Mouse (Mus musculus): ENCODE results near the gene Kcnk13. TPM values are rescaled to one million over a fixed set of nuclear protein-coding genes. Genes with fewer than 3 reads are reported as not detected.

Kcnk13 gene
- total RNA-seq, 2 experiments from 2014 or later: 0.07 TPM; not detected in 1

DNA sequence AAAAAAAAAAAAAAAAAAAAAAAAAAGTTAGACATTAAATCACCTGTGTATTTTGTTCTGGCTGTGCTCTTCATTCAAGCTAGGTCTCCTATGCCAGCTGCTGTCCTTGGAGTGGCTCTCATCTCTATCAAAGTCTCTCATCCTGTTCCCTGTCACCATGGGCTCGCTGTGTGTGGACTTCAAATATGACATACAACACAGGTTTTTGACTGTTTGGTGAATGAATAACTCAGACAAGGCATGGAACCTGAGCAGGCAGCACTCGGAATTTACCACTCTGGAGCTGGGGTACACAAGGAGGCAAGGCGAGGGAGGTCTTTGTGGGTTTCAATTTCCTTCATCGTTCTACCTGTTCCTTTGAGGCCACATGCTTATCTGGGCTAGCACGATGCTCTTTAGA lies 50.8 kb downstream of the Kcnk13 start:
- no peak for DNase-seq (ENCODE audit: low spot score)

DNA sequence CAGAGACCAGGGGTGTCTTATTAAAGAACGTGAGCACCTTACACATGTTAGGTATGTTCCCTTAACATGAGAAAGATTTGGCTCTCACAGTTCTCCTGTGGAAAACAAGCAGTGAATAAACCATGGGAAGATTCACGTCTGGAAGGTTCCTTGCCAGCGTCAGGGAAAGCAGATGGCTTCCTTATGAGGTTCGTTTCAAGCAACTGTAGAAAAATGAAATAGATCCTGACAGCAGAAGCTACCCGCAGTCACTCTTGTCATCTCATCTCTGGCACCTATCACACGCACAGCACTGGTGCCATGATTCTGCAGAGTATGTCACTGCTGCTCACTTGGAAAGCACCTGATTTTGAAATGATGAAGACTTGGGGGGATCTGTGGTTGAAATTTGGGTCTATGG lies 53.4 kb downstream of the Kcnk13 start:
- DNase-seq (ENCODE audit: low spot score): no peak

DNA sequence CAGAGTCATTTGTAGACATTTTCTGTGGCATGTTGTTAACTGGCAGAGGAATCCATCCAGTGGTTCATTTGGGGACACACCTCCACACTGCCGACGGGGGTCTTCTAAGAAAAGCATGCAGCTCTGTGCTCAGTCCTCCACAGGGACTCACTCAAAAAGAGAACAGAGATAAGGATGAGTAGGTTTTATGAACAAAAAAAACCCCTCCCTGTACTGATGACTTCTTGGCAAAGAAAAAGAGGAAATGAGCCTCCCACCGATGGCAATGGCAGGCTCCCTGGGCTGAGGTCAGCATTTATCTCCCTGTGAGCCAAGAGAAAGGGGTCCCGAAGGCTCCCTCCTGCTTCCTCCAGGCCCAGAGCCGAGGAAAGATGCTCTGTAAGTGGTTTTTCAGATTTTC lies 58.2 kb downstream of the Kcnk13 start:
- no peak for DNase-seq (ENCODE audit: low spot score)

DNA sequence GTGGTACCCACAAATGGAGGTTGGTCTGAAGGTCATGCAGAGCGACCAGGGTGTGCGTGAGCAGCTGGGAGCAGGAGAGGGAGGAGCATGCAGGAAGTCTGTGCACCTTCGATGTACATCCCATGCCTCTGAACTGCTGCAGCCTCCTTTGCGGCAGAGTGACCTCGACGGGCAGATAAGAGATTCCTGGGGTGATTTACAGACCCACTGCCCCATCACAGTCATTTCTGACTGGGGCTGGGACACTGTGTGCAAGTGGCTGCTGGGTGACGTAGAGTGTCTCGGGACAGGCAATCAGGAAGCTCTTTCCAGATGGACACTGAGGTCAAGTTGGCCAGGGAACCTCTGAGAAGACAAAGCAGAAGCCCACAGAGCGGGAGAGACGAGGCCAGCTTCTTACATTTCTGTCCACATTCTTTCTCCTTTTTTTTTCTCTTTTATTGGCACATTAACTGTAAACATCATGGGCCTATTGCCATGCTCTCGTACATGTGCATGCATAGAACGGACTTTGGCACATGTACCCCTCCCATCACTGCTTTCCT lies 59.6 kb downstream of the Kcnk13 start:
- DNase-seq (ENCODE audit: low spot score): no peak

DNA sequence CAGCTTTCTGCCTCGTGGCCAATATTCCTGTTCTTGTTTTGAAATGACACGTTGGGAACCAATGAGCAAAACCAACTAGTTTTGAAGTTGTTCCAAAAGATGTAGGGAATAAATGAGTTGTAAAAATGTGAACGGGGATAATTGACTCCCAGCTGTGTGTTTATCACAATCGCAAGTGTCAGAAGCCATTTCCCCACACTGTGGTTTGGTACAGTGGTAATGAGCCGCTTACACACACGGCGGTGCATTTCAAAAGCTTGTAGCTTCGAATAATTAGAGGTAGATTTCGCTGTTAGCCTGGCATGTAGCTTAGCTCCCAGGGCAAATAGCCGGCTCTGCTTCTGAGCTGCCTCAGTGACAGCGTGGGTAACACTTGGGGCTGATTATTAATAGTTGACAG lies 61.4 kb downstream of the Kcnk13 start:
- DNase-seq (ENCODE audit: low spot score): no peak

DNA sequence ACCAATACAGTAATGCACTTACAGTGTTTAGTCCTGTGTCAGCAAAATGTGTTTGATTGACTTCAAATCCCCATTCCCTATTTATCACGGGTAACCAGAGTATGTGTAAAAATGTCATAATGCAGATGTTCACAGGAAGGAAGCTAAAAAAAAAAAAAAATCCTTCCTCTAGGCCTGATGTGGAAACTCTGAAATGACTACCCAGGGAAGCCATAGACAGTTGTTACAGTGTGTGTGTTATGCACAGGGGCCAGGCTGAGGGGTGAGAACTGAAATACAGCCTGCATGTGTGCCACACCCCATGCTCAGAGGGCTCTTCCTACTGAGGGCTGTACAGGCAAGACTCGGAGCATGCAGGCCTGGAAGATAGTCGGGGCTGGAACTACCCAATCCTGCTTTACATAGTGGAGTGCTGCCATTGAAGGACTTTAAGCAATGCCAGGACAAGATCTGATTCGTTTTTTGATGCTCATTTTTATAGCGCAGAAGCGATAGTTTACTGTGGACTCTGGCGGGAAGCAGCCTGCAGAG lies 62.5 kb downstream of the Kcnk13 start:
- no peak for DNase-seq (ENCODE audit: low spot score)

DNA sequence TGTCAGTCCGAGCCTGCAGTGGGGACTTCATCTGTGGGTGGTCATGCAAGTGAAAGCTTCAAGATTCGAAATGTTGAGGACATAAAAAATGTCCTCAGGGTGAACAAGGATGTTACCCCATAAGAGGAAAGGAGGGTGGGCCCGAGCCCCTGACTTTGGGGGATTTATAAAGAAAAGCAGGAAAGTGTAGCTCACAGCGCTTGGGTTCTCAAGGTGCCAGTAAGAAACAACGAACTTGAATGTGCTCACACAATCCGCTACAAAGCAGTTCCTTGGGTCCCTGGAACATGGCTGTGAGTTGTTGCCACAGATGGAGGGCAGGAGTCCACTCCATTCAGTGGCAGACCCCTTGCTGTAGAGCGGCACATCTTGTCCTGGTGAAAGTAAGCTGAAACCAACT lies 63.0 kb downstream of the Kcnk13 start:
- no peak for DNase-seq (ENCODE audit: low spot score)

DNA sequence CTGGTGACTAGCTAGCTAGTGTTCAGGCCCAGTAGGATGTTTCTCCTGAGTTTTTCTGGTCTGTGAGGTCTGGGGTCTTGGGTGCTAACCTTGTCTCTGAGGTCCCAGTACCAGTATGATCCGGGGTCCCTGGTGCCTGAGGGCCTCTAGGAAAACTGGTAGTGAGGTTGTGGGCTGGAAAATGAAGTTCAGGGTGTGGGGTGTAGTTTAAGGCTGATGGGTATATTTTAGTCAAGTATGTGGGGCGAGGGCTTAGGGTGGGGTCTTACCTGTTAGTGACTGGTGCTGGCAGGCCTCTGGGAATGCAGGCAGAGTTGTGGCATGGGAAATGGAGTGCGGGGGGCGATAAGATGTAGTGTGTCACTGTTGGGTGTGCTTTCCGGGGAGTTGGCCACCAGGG lies 67.4 kb downstream of the Kcnk13 start:
- no peak for DNase-seq (ENCODE audit: low spot score)

DNA sequence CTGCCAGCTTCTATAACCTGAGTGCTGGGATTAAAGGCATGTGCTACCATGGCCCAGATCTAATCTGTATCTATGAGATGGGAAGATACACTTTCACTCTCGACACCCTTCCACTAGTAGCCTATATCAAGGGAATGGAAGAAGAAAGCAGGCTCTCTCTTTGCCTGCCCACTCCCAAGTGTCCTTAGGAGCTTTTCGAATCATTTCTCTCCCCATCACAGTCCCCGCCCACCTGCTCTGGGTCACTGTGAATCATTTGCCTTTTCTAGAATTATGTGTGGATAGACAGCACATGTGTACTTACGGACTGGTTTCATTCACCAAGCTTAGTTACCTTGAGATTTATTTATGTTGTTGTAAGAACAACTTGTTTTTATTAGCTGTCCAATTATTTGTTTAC lies 68.2 kb downstream of the Kcnk13 start:
- DNase-seq (ENCODE audit: low spot score): no peak

DNA sequence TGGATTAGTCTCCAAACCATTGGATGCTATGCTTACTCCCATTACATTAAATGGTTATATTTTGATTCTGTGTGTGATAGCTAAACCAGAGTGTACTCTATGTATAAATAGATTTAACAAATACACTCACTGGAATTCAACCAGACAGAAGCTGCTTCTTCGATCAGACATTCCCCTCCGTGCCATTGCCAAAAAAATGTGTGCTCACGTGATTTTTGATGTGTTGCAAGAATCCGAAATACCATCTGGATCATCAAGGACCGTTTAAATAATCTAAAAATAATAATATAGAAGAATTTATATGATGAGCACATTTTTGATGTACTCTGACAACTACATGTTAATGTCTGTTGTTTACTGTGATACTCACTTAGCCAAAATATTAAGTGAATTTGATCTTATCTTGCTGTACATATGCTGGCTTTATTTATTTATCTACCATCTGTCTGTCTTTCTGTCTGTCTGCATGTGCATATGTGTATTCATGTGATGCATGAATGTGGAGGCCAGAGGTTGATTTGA lies 74.5 kb downstream of the Kcnk13 start:
- DNase-seq (ENCODE audit: low spot score): no peak

DNA sequence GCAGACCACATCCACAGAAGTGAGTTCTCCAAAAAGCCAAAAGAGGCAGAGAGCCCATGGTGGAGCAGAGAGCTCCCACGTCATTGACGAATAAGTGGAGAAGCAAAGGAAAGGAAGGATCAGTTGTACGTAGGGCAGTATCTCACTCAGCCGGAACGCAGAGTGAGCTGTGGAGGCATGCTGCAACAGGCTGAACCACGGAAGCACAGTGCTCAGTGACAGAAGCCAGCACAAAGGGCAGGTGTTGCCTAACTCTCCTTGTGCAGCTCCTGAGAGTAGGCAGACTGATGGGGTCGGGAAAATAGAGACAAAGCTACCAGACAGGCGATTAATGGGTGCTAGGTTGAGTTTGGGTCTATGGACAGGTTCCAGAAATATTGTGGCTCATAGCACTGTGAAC lies 77.8 kb downstream of the Kcnk13 start:
- DNase-seq (ENCODE audit: low spot score): no peak

DNA sequence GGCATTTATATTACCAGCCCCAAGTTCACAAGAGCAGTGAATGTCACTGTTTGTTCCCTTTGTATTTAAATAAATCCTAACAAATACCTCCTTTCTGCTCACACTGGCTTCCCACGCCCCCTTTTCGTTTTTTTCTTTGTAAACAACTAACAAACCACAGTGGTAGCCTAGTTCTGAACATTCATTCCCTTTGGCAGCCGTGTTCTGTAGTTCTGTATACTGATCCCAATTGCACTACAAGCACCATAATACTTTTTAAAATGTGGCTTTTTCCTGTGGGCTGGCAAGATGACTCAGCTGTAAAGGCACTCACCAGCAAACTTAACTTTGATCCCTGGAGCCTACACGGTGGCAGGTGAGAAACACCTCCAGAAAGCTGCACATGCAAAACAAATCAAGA lies 80.4 kb downstream of the Kcnk13 start:
- DNase-seq (ENCODE audit: low spot score): no peak

DNA sequence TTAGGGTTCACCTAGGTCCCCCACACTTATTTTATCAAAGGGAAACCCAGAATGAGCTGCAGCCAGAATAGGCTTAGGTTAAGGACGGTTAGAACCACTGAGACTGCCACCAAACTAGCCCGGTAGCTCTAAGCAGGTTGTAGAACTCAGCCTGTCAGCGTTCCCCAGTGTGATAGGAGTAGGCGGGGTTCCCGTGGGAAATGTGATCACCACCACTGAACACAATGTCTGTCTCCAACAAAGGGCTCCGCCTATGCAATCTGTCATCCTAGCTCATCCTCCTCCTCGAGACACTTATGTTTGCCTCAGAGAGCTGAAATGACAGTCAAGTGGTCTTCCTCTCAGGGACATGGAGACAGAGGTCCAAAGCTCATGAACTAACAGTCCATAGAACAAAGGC lies 86.3 kb downstream of the Kcnk13 start:
- no peak for DNase-seq (ENCODE audit: low spot score)

DNA sequence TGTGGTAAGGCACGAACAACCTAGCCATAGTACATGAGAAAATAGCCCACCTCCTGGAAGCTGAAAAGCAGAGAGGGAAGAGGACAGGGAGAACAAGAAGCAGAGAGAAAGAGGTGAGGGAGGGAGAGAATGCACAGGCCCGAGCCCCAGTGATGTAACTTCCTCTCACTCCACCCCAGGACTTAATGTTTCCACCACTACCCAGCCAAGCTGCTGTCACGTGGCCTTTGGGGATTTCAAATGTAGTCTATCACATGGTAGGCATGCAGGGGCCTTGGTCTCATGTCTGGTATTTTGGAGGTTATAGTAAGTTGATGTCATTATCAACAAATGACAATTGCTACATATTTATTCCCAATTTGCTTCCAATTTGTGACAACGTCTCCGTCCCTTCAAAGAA lies 89.3 kb downstream of the Kcnk13 start:
- DNase-seq (ENCODE audit: low spot score): no peak

DNA sequence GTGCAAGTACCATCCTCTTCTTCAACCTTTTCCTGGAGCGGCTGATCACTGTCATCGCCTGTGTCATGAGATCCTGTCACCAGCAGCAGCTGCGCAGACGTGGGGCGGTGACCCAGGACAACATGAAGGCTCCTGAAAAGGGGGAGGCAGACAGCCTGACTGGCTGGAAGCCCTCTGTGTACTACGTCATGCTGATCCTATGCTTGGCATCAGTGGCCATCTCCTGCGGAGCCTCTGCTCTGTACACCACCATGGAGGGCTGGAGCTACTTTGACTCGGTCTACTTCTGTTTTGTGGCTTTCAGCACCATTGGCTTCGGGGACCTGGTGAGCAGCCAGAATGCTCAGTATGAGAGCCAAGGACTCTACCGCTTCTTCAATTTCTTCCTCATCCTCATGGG lies 96.8 kb downstream of the Kcnk13 start:
- no peak for DNase-seq (ENCODE audit: low spot score)

DNA sequence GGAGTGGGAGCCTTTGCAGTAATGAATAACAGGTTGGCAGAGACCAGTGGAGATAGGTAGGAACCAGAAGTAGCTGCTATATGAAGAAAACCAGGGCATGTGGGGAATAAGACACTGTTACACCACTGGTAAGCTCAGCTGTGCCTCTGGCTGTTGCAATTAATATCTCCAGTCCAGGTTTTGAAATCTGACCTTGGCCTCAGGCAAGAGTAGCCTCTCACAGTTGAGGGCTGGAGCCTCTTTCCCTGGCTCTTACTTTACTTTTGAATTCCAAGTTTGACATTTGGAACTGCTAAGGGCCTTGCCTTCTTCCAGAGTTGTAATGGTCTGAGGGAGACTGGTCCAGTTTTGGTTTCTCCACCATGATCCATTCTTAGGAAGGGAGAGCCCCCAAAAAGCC lies 97.5 kb downstream of the Kcnk13 start:
- DNase-seq (ENCODE audit: low spot score): peak; percentile 51

DNA sequence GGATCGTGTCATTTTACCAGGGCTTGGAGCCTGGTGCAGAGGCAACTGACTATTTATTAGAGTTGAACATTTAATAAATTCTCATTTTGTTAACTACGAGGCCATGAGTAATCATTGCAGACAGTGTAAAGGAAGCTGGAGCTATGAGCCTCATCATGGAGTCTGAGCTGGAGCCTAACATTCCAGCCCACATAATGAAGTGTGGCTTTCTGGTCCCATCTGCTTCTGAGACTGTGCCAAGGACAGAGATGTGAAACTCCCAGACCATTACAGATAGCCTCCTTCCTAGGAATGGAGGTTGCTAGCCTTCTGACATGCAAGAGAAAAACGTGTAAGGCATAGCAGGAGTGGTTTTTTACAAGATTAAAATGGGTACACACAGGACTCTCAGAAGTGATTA lies 98.3 kb downstream of the Kcnk13 start:
- no peak for DNase-seq (ENCODE audit: low spot score)

DNA sequence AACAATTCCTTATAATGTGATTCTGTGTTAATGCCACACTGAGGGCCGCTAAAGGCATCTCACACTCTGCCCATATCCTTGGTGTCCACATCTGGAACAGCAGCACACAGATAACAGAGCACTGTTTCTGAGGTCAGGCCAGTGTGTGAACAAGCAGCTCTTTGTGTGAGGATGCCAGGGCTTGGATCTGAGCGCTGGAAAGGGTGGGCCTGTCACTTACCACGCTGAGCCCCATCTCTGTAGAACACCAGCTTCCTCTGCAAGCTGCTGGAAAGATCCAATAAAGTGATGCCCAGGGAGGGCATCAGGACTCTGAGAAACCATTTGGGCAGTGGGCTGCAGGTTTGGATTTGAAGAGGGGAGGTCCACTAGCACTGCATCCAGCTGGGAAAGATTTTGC lies 100.8 kb downstream of the Kcnk13 start:
- no peak for DNase-seq (ENCODE audit: low spot score)

DNA sequence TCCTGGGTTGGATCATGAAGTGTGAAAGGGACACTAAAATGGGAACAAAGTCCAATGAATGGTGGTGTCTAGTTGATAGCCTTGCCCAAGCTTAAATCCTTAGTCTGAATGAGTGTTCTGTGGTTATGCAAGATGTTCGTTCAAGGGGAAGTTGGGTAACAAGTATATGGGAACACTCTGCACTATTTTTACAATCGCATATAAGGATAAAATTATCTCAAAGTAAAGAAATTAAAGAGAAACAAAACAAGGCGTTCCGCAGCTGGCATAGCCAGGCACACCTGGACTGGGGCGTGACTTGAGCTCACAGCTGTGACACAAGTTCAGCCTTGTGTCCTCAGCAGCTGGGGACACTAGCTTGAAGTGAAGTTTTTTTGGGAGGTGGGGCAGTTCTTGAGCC lies 103.2 kb downstream of the Kcnk13 start:
- DNase-seq (ENCODE audit: low spot score): peak; percentile 36

DNA sequence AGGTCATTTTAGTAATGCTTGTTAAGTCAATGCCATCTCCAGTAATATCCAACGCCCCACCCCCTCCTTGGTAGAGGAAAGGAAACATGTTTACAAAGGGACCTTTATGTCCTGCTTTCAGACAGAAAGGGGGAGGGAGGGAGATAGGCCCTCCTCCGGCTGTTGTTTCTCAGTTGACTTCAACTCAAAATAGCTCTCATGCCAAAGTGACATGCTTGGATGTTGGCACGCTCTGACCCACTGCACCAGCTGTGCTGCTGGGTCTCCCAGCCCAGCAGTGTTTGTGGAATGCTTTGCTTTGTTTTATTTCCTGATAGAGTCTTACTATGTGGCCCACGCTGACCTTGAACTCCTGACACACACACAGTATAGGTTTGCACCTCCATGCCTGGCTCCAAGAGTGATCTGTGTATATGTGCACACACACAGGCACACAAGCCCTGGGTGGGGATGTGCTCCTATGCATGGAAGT lies 108.9 kb downstream of the Kcnk13 start:
- no peak for DNase-seq (ENCODE audit: low spot score)

DNA sequence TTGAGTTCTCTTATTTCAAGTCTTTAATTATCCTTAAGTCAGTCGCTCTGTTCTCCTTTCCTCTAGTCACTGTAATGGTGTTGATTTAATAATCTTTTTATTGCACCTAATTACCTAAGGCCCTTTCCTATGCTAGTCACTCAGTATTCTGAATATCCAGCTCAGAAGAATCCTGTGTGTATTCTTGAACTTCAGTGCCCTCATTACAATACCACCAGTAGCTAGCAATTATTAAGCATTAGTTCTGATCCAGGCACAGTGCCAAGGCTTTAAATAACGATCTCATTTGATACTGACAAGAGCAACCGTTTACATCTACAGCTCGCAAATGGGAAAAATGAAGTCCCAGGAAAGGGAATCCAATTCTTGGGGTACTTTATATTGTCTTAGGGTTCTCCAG lies 111.4 kb downstream of the Kcnk13 start:
- DNase-seq (ENCODE audit: low spot score): no peak

DNA sequence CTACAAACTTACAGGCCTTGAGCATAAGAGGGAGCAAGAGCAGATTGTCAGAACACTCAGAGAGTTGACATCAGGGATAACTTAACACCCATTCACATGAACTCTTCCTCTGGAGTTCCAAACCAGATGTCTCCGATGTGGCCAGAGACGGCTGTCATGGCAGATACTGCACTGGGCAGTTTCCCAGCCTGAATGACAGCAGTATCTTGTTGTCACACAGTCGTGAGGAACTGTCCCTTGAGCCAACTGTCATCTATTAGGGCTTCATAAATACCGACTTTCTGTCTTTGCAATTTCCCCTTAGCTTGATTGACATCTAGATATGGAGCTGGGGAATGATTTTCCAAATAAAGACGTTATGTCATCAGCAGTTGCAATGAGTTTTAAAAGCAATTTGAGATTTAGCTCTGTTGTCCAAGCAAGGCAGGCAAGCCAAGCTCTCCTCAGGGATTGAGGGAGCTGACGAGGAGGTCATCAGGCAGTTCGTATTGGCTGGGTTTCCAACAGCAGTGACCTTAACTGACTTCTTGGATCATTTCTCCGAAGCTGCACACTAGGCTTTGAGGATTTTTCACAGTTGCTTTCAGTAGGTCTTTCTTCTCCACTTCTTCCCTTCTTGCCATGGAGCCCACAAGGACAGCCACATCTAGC lies 115.5 kb downstream of the Kcnk13 start:
- peak; percentile 68 for DNase-seq (ENCODE audit: low spot score)

DNA sequence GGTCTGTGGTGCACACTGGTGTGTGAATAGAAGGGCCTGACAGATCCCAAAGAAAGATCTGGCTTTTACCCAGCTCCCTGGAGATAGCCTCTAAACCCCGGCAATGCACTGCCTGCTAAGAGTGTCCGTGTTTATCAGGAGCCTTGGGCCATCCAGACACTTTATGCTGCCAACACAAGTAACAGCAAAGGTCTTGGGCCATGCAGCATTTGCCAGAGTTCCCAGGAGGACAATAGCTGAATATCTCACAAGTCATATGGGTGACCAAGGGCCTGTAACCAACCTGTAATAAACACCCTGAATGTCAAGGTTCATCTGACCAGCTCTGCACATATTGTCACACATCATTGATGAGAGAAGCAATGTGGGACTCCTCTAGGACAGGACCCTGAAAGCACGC lies 123.7 kb downstream of the Kcnk13 start:
- no peak for DNase-seq (ENCODE audit: low spot score)
